Mouse (Mus musculus) kidney, postnatal 25 days (tissue): Measurements from ENCODE around the gene Rnpep.
"Not testable (repeated sequence)": the region's sequence is repeated elsewhere in the genome, so short reads cannot be mapped to it uniquely, and the experiment has no call there.

Experiments used
- DNase-seq, 2 experiments: peaks; one replicate each; pipeline ENCODE4 v3.0.0; 2021; ENCODE audit warnings: mixed read lengths in 2 of 2

Rnpep gene

DNA sequence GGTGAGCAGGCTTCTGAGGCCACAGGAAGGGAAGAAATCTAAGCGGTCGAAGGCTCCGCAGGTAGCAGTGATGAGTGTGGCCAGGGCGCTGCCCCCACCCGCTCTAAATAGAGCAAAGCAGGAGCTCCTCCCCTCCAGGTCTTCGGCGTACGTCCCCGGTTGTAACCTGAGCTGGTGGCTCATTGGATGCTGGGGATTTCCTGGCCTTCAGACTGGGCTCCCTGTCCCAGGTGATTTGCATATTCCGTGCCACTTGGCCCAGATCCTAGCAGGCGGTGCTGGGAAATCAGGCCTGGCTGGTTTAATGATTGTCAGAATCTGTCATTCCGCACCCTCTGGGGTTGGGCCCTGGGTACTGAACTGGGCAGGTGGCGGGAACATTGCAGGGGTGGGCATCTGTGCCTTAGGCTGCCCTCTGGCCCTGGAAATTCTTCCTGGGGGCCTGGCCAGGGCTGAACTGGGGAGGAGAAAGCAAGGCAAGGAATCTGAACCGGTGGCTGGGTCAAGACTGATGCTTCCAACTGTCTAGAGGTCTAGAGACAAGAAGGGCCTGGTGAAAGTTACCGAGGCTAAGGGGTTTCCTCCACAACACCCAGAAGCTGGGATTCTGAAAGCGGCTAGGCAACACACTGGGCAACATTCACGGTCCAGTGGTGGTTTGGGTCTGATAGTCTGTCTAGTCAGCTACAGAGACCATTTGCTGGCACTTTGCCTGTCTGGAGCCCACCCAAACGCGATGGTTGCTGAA, 25.3 kb downstream of the Rnpep start, which contains the start of gene Elf3:
TSS of gene Elf3 (minus strand) at position 189 of the 748 bp plus-strand sequence.
- peak; percentile 94 to 98 for DNase-seq

DNA sequence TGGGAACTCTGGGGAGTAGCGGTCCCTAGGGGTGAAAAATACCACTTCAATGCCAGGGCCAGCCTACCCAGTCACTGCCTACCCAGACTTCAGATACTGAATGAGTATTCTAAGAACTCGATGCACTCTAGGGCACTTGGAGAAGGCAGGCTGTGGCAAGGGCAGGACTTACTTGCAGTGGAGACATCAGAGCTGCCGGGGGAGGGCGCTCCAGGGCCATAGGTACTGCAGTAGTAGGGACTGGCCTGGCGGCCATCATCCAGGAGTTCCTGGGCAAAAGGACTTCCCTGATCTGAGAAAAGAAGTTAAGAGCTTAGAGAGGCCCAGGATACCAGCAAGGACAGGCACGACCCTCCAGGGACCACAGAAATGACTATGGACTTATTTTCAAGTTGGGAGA, 27.6 kb downstream of the Rnpep start:
- DNase-seq = peak; percentile 70 to 82

DNA sequence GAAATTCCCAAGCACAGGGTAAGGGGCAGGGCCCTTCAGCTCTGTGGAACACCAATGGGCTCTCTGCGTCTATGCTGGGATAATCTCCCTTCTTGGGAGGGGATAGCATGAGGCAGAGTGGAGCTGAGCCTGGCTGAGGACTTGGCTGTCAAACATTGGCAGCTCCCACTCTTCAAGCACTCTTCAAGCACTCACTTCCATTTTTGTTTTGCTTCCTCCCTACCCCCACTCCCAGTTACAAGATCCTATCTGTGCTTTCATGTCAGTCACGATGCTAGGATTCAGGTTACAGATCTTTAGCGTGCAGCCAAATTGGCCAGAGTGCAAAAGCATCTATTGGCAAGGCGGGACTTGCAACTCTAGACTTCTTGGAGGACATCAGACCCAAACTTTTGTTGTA, 31.0 kb downstream of the Rnpep start:
- DNase-seq = no peak

DNA sequence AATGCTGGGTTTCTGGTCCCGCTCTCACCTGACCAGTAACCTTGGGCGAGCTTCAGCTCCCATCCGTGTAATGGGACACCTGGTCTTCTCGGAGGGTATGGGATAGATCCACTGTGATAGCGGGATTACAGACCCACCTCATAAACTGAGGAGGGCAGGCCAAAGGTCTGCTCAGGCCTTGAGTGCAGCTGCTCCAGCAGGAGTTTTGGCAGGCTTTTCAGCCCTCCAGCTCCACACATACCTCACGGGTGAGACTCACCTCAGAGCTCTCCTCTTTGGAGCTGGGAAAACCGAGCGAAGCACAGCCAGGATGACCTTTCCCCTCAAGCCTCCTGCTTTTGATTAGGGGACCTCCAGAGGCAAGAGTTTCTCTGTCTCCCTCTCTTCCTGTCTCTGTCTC, 32.5 kb downstream of the Rnpep start:
- DNase-seq = no peak

DNA sequence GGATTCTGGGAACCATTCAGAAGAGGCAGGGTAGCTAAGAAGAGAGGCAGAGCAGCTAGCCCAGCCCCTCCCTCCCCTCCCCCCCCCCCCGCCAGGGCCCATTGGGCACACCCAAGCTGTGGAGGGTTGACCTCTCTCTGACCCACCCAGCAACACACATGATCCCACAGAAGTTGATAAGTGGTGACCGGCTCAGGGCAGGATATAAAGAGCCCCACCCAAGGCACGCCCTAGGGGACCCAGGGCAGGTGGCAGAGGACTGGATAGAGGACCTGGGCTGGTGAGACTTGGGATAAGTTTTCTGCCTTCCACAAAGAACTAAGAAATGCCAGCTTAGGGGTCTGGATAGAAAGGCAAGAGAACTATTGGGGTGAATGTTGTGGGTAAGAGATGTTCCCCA, 33.2 kb downstream of the Rnpep start:
- DNase-seq = no peak

DNA sequence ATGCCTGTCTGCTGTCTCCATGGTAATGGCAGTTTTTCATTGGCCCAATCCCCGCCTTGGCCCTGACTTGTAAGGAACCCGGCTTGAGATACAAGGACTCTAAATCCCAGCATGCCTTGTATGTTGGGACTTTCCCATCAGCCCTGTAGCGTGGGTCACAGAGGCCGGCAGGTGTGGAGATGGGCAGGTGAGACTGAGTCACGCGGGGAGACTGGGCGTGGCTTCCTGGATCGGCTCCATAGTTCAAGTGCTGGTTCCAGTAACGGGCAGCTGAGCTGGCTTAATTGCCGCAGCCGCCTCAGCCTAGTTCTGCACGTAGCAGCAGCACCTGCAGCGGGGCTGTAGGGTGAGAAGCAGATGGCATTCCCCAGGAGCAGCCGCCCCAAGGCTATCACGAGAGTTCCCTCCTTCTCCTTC, 35.4 kb downstream of the Rnpep start:
- peak; percentile 89 to 95 for DNase-seq

DNA sequence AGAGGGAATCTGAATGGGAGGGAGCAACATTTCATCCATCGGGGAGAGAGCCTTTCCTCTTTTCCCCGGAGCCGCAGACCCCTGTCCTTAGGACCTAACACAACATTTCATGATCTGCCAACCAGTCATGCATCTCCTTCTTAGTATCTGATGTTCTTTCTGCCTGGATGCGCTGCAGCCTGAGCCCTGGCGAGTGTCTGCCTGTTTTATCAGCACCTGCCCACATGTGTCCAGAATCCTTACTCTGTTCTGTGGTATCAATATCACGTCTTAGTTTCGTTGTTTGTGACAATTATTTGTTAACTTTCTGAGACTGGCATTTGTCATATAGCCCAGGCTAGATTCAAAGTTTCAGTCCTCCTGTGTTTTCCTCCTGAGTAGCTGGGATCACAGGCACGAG, 39.9 kb downstream of the Rnpep start:
- no peak for DNase-seq

DNA sequence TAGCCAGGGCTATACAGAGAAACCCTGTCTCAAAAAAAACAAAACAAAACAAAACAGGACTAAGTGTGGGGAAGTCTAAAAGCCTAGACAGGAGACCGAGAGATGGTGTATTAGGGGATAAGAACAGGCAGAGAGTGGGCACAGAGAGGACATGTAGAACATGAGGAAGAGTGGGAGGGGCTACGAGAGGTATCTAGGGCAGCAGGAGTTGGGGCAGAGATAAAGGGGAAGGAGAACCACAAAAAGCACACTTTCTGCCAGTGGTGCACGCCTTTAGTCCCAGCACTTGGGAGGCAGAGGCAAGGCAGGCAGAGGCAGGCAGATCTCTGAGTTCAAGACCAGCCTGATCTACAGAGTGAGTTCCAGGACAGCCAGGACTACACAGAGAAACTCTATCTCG, 43.7 kb downstream of the Rnpep start:
- not testable (repeated sequence) for DNase-seq

DNA sequence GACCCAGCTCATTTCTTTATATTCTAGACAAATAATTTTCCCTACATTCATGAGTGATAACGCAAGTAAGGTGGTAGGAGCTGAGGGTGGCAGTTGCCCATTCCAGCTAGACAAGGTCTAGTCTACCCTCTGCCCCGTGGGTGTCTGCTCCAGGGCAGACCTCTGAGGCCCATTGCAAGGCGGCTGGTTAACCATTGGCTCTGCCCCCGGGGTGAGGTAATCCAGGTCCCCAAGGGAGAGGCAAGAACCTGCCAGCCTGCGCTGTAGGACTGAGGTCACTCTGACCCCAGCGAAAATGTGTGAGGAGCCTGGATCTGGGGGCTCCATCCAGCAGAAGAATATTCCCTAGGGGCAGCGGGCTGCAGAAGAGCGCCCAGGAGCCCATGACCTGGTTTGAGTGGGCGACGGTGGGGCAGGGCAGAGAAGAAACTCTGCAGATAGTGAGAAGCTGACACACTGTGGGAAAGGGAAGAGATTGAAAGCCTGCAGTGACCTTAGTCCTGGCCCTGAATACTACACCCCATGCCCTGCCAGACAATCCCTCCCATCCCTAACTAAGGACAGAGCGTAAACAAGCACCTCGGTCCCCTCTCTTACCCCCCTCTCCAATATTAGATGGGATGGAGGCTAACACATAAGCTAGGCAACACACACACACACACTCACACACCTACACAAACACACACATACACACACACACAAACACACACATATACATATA, 46.6 kb downstream of the Rnpep start:
- peak; percentile 76 to 92 for DNase-seq

DNA sequence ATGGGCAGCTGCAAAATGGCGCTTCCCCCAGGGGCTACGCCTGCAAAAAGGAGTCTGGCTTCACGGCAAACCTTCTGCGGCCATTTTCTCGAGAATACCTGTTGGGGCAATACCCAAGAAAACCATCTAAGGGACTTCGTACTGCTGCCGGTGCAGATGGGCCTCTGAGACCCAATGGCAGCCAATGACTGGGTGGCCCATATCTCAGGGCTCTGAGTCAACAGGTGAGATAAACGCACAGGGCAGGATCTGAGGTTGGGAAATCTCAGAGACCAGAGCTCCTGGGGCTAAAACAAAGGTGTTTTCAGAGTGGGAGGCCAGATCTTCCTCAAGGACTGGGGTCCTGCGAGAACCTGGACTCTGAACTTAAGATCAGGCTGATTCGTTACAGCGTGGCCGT, 49.1 kb downstream of the Rnpep start:
- DNase-seq = no peak

DNA sequence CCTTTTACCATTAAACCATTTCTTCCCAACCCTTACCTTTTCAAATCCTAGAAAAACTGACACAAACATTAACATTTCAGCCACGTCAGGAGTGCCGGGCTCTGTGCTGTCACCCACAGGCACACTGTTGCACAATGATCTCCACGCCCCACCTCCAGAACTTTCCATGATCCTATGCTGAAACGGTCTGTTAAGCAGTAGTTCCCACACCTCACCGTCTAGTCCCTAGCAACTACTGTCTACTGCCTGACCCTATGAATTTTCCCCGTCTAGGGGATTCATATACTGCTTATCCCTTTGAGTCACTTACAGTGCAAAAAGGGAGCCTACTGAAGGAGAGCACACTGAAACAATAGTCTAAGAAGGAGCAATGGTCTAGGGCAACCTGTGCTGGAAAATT, 49.9 kb downstream of the Rnpep start:
- DNase-seq = peak in 1 of 2 experiments; percentile 74

DNA sequence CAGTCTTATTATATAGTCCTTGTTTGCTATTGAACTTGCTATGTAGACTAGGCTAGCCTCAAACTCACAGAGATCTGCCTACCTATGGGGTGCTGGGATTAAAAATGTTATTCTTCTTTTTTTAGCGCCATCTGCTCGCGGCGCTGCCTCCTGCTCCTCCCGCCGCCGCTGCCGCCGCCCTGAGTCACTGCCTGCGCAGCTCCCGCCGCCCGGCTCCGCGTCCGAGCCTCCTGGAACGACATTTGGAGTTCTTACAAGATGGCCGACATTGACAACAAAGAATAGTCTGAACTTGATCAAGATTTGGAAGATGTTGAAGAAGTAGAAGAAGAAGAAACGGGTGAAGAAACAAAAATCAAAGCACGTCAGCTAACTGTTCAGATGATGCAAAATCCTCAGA, 52.0 kb downstream of the Rnpep start:
- DNase-seq = not testable (repeated sequence)

DNA sequence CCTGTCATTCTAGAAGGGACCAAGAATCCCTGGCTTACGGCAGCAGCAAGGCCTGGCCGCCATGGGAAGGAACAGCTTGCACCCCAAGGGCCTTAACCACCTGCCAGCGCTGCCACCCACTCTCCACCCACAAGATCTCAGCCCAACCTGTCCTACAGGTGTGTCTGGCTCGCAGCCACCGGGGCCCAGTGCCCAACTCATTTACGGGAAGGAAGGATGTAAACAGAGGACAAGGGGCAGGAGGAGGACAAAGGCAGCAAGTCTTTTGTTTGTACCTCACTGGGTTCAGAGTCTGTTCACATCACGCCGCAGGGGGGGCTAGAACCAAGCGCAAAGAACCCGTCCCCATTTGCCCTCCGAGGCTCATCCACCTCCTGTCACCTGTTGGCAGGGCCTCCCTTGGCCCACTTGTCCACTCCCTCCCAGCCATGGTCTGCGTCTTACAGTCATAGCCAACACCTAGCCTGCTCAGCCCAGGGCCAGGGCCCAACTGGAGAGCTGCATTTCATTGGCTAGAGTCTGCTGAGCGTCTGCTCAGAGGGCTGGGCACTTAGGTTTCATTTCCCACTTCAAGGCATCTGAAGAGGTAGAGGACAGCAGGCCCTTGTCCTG, 56.4 kb downstream of the Rnpep start:
- peak; percentile 60 to 83 for DNase-seq

DNA sequence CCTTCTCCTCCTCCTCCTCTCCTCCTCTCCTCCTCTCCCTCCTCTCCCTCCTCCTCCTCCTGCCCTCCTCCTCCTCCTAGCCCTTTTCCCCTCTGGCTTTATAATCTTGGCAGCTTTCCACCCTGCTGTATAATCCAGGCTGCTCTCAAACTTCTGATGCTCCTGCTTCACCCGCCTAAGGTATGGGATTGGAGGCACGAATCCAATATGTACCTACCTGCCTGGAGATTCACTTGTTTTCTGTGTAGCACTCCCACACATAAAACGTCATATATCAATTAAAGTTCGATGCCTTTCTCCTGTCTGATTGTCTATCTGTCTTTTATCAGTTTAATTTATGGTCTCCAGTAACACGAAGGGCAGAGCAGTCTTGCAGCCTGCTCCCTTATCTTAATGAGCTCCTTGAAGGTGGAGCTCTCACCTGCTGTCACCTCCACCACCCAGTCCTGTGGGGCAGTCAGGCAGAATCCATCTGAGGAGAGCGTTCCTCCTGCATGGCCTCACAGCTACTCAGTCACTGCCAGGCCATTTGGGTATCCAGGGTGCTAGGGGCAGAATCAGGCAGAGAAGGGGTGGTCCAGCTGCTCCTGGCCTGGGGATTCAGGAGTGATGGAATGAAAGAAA, 58.8 kb downstream of the Rnpep start:
- DNase-seq = peak in 1 of 2 experiments; percentile 9

DNA sequence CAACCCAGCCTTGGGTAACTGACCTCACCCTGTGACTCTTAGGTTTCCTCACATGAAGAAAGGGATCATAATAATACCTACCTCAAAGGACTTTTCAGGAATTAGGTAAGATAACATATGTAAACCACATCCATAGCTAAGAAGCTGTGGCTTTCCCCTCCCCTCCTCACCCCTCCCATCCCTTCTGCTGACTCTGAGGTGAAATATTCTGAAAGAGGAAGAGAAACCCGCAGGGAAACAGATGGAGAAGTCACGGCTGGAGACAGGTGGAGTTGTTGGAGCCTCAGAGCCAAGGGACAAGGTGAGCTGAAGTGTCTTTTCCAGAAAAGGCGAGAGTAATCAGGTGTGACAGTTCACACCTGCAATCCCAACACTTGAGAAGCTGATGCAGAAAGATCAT, 59.7 kb downstream of the Rnpep start:
- DNase-seq = no peak

DNA sequence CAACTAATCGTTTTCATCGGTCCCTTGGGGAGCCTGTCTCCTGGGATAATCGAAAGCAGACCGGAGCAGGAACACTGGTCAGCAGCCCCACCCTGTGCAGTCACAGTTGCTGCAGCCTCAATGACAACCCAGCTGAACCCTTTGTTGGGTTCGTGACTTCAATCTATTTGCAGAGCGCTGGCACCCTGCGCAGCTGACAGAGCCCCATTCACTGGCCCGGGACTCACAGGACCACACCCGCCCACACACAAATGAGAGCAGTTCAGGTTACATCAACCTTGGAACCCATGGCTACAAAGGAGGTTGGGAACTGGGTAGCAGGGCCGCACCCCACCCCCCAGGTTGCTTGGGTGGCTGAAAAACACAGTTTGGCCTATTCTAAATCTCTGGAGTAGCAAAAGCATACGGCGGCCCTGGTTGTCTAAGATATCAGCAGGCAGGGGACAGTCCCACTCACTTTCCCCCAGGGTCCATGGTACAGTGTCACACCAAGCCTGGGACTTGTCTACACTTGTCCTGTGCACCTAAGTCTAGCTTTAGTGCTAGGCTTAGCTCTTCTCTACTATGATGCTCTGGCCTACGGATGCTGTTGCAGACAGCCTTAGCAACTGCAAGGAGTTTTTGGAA, 66.2 kb downstream of the Rnpep start:
- DNase-seq = no peak

DNA sequence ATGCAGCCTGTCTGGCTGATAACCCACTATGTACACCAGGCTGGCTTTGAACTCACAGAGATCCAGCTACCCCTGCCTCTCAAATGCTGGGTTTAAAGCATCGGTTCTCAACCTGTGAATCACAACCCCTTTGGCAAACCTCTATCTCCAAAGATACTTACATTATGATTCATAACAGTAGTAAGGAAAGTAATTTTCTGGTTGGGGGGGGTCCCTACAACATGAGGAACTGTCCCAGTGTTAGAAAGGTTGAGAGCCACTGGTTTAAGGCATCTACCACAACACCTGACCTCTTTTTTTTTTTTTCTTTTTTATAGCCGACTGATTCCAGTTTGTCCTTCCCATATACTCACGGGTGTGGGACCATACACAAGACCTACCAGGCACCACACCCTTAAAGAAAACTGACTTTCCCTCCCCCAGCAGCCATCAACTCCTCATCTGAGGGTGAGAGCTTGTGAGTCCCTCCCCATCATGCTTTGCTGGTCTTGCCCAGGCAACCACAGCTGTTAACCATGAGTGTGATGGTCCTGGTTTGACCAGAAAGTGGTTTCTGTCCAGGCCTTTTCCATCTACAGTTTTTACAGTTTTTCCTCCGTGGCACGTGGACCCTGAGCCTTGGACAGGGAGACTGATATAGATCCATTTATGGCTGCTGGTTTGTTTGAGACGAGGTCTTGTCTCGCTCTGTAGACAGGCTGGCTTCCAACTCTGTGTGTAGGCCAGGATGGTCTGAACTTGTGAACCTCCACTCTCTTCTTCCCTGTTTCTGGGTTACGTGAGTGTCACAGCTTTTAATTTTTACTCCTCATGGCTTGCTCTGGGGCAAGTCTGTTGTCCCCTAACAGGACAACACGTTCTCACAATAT, 69.9 kb downstream of the Rnpep start:
- no peak for DNase-seq
